Mouse (Mus musculus) liver, embryonic 14.5 days (tissue): Measurements from ENCODE around the gene 1810043G02Rik. TPM values are rescaled to one million over a fixed set of nuclear protein-coding genes. Genes with fewer than 3 reads are reported as not detected.
"Not testable (repeated sequence)": the region's sequence is repeated elsewhere in the genome, so short reads cannot be mapped to it uniquely, and the experiment has no call there.

Source experiments
- ATAC-seq: fragments of 200-750 bp; cut with Nextera tagmentation; 2 replicates; pipeline ENCODE4 v1.8.0; 2017; ENCODE audit warnings: moderate number of reproducible peaks, mild to moderate bottlenecking, moderate library complexity; ENCODE audit not compliant: insufficient read depth
- DNase-seq, 3 experiments: peaks; one replicate each; pipeline ENCODE4 v3.0.0-alpha.2; 2012 to 2013; ENCODE audit warnings: low read depth in 3 of 3, low spot score in 3 of 3
- H3K27ac ChIP-seq: fragments of 300-500 bp; sonication (generic); 2 replicates; pipeline ENCODE4 v1.5.1; 2014; ENCODE audit warnings: moderate library complexity, mild to moderate bottlenecking, control low read depth, inconsistent platforms
- H3K27me3 ChIP-seq: fragments of 300-500 bp; sonication (generic); 2 replicates; pipeline ENCODE4 v1.6.1; 2014; ENCODE audit warnings: mild to moderate bottlenecking, low read length, moderate library complexity; ENCODE audit not compliant: control insufficient read depth, insufficient read depth
- H3K36me3 ChIP-seq: fragments of 300-500 bp; sonication (generic); replicated peaks from 2 replicates; pipeline ENCODE4 v1.6.1; 2014; ENCODE audit warnings: low read depth; ENCODE audit not compliant: control insufficient read depth, insufficient read depth
- H3K4me1 ChIP-seq, 2 experiments: fragments of 200-500 bp in 1 of 2; fragments of 300-500 bp in 1 of 2; sonication (generic) in 1 of 2; replicated peaks; 2 replicates each; pipeline ENCODE4 v1.6.1; 2012 to 2014; ENCODE audit warnings: antibody characterized with exemption in 1 of 2, inconsistent platforms in 1 of 2, low read length in 1 of 2; ENCODE audit not compliant: control insufficient read depth in 2 of 2, insufficient read depth in 2 of 2
- H3K4me2 ChIP-seq: fragments of 300-500 bp; sonication (generic); 2 replicates; pipeline ENCODE4 v1.6.1; 2014; ENCODE audit warnings: low read depth, mild to moderate bottlenecking, control low read depth, moderate library complexity
- H3K4me3 ChIP-seq, 2 experiments: fragments of 200-500 bp in 1 of 2; fragments of 300-500 bp in 1 of 2; sonication (generic) in 1 of 2; 2 replicates each; pipeline ENCODE4 v1.5.1; 2012 to 2014; ENCODE audit warnings: low read depth in 2 of 2, low read length in 2 of 2, mild to moderate bottlenecking in 2 of 2, control low read depth in 1 of 2, inconsistent platforms in 1 of 2, moderate library complexity in 1 of 2; ENCODE audit not compliant: insufficient read depth in 1 of 2
- H3K9ac ChIP-seq: fragments of 300-500 bp; sonication (generic); replicated peaks from 2 replicates; pipeline ENCODE4 v1.6.1; 2014; ENCODE audit warnings: mild to moderate bottlenecking, control low read depth, moderate library complexity
- H3K9me3 ChIP-seq: fragments of 300-500 bp; sonication (generic); 2 replicates; pipeline ENCODE4 v1.6.1; 2016; ENCODE audit warnings: low read length, mixed read lengths; ENCODE audit not compliant: control insufficient read depth
- CTCF ChIP-seq: IDR thresholded peaks from 2 replicates; pipeline ENCODE4 v1.5.1; 2016; ENCODE audit warnings: antibody characterized with exemption, low read depth, control low read depth
- EP300 ChIP-seq: IDR thresholded peaks from 2 replicates; pipeline ENCODE4 v1.6.1; 2016; ENCODE audit warnings: antibody characterized with exemption, low read depth
- WGBS: fragments of 180-500 bp; shearing (Covaris S2); extraction: QIAGEN DNeasy Blood & Tissue Kit; methylation state at CpG from one replicate; pipeline ENCODE4 v1.1.7; 2014; ENCODE audit not compliant: insufficient replicate concordance; 5-methylcytosine and 5-hydroxymethylcytosine counted together
- polyA plus RNA-seq, 2 experiments: library from polyadenylated mRNA; depleted of rRNA in 1 of 2; stranded (reverse) in 1 of 2; unstranded in 1 of 2; fragments of >200 nt; fragmentation: Nextera tagmentation in 1 of 2; extraction: Ambion mirVana in 1 of 2; gene quantifications; 2 replicates each; pipeline versions ENCODE4 v1.2.1 to v1.2.3; 2012 to 2014

The 1810043G02Rik gene
- polyA plus RNA-seq, 2 experiments, result 4.5 TPM

DNA sequence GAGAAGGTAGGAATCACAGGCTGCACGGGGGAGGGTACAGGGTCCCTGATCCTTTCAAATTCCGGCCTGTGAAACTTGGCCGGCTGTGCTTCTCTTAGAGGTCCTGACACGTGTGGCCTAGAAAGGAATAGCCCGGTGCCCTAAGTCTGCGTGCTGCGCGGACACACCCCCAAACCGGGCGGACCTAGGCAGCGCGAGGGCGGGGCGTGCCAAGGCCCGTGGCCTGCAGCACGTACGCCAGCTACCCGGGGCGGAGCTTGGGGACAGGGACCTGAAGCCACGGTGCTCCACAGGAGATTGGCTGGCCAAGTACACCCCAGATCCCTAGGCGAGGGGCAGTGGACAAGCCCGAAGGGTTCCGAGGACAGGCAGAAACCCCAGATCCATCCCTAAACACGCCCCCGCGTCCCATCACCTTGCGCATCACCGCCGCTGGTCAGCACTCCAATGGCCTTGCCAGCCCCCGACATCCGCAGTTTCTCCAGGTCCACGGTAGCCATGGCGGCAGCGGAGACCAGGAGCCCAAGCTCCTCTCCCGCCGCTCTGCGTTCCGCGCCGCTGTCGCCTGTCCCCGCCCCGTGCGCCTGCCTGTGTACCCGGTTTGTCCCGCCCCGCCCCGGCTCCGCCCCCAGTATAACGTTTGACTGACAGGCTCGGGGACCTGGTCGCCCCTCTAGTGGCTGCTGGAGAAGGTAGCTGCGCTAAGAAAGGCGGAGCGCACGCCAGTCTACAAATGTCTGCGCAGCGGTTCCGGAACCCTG is 31.0 kb downstream of the 1810043G02Rik start:
- peak overlapping the region; percentile 84 for H3K27ac ChIP-seq
- no peaks in the 10 kb centered on the region for H3K27me3 ChIP-seq
- DNase-seq (peak; percentile 90 to 92 (median 92)), ATAC-seq (peak; percentile 93)
- TF ChIP-seq EP300 (peak; percentile 47), CTCF (peak; percentile 87)
- H3K4me3 ChIP-seq, result peak overlapping the region; percentile 73 to 88
- peaks cover 48 to 52% of the 10 kb centered on the region in 2 experiments for H3K4me1 ChIP-seq
- peak overlapping the region; percentile 98 for H3K4me2 ChIP-seq
- under 1% methylated on average over 59 of the region's 59 CpGs for WGBS
- peak overlapping the region; percentile 77 for H3K9ac ChIP-seq
- H3K9me3 ChIP-seq, result no peaks in the 10 kb centered on the region
- peaks cover 8% of the 10 kb centered on the region; the same call in 1 of the 2 replicates for H3K36me3 ChIP-seq

DNA sequence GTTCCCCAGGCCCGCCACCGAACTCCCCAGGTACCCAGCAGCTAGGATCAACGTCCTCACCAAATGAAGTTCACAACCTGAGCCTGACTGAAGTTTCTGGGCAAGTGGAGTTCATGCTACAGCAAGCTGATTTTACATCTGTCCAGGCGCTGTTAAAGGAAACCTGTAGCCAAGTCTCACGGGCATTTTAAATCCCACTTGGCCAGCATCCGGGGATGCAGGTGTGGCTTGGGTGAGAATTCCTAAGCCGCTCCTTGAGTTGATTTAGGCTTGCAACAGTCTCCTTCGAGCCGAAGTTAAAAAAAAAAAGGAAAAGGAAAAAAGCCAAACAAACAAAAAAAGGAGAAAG is 31.6 kb downstream of the 1810043G02Rik start, which contains the start of gene Pfkl:
Gene Pfkl (minus strand): TSS at position 139 of the 349 bp plus-strand sequence.
- no peak for ATAC-seq
- whole genome bisulfite sequencing, result under 1% methylated on average over 9 of the region's 9 CpGs

DNA sequence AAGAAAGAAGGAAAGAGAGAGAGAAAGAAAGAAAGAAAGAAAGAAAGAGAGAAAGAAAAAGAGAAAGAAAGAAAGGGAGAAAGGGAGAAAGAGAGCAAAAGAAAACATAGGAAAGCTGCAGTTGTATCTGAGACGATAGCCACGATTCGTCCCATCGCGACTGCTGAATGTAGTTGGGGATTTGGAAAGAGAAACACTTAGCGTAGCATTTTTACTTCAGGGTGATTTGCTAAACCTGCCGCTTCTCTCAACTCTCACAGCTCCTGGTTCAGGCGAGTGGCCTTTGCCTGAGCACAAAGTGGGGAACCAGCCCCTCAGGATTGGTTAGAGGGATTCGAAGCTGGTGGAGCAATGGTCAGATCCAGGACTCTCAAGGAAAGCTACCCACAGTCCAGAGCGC is 32.0 kb downstream of the 1810043G02Rik start:
- Histone ChIP-seq H3K27me3 (no peaks in the 10 kb centered on the region), H3K9me3 (no peaks in the 10 kb centered on the region), H3K27ac (no peak overlapping the region; the same call in none of the 2 replicates), H3K9ac (peak overlapping the region; percentile 56), H3K4me2 (peak overlapping the region; percentile 98), H3K36me3 (peaks cover 5% of the 10 kb centered on the region; the same call in 1 of the 2 replicates), H3K4me1 (peaks cover 38 to 42% of the 10 kb centered on the region in 2 experiments), H3K4me3 (peak overlapping the region; percentile 46 to 73)
- WGBS, result 9% methylated on average over 10 of the region's 10 CpGs
- ATAC-seq, result no peak
- no peak for DNase-seq
- TF ChIP-seq EP300, result no peak
- TF ChIP-seq CTCF, result no peak

More for the DNA sequence above, 31.6 kb downstream of the 1810043G02Rik start, which contains the start of gene Pfkl:
- Histone ChIP-seq H3K36me3 (peaks cover 7% of the 10 kb centered on the region; the same call in 1 of the 2 replicates), H3K27me3 (no peaks in the 10 kb centered on the region), H3K9ac (peak within 1 kb of the TSS; percentile 77), H3K9me3 (no peaks in the 10 kb centered on the region), H3K4me3 (peak within 1 kb of the TSS; percentile 73 to 88), H3K27ac (peak within 1 kb of the TSS; percentile 84), H3K4me2 (peak within 1 kb of the TSS; percentile 98), H3K4me1 (peaks cover 42 to 47% of the 10 kb centered on the region in 2 experiments)
- no peak for DNase-seq
- TF ChIP-seq EP300 (no peak), CTCF (no peak)

DNA sequence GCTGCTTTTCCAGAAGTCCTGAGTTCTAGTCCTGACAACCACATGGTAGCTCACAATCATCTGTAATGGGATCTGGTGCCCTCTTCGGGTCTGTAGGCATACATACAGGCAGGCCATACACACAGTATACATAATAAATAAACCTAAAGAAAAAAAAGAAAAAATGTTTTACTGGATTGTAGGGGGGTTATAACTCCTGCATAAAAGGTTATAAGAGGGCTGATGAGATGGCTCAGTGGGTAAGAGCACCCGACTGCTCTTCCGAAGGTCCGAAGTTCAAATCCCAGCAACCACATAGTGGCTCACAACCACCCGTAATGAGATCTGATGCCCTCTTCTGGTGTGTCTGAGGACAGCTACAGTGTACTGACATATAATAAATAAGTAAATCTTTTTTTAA is 32.8 kb downstream of the 1810043G02Rik start:
- not testable (repeated sequence) for H3K36me3 ChIP-seq, H3K27me3 ChIP-seq, H3K9me3 ChIP-seq, H3K4me3 ChIP-seq, H3K9ac ChIP-seq, ATAC-seq, DNase-seq, H3K27ac ChIP-seq
- Histone ChIP-seq H3K4me1 (peaks cover 30 to 35% of the 10 kb centered on the region in 2 experiments), H3K4me2 (peak overlapping the region; percentile 98)
- 79% methylated on average over 5 of the region's 5 CpGs for WGBS

DNA sequence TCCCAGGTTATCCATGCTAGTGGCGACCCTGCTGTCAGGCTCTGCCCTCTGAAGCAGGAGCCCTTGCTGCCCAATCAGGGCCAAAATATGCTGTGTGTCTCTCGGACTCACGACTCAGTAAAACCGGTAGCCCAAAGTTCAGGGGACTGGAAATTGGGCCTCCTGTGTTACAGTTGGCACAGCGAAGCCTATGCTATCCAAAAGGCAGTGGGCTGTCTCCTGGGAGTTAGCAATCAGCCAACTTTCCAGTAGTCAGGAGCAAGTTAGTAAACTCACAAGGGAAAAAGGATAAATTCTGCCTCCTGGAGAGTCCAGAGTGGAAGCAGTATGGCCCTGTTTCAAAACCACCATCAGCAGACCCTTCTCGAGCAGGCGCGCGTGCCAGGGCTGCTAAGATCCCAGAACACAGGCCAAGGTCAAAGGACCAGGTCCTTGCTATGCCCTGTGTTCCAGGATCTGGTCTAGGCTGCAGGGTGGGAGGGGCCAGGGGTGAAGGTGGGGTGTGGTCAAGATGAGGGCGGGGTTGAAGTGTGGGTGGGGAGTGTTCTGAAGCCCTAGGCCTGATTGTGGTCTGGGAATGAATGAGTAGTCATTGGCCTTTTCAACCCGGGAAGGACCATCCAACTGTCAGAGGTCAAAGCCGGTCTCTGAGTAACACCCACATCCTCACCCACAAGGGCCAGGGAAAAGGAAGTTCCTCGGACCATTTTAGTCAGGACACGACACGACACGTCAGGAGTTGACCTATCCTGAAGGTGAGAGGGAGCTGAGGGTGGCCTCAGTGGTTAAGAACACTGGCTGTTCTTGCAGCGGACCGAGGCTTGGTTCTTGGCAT is 34.6 kb downstream of the 1810043G02Rik start:
- ATAC-seq (no peak), DNase-seq (no peak)
- H3K4me1 ChIP-seq, result peaks cover 13 to 22% of the 10 kb centered on the region in 2 experiments
- TF ChIP-seq CTCF, result no peak
- TF ChIP-seq EP300, result no peak
- H3K4me3 ChIP-seq, result no peak overlapping the region
- no peak overlapping the region for H3K4me2 ChIP-seq
- no peaks in the 10 kb centered on the region for H3K36me3 ChIP-seq
- H3K27ac ChIP-seq, result no peak overlapping the region
- no peaks in the 10 kb centered on the region for H3K27me3 ChIP-seq
- no peaks in the 10 kb centered on the region for H3K9me3 ChIP-seq
- WGBS, result 81% methylated on average over 18 of the region's 18 CpGs
- H3K9ac ChIP-seq, result no peak overlapping the region
